Mouse (Mus musculus) kidney, adult 2 months (tissue): Measurements from ENCODE around the gene Cnot2.

ENCODE experiments used
- CTCF ChIP-seq: fragments of 200-500 bp; conservative IDR thresholded peaks from 2 replicates; pipeline ENCODE4 v1.5.1; 2011; ENCODE audit warnings: low read depth, mild to moderate bottlenecking, control low read depth, low read length, moderate library complexity, mixed read lengths; ENCODE audit not compliant: insufficient read depth, insufficient read length
- POLR2A ChIP-seq: fragments of 200-500 bp; IDR thresholded peaks from one replicate; pipeline ENCODE4 v1.6.1; 2011; ENCODE audit warnings: low read depth, low read length, control low read depth

DNA sequence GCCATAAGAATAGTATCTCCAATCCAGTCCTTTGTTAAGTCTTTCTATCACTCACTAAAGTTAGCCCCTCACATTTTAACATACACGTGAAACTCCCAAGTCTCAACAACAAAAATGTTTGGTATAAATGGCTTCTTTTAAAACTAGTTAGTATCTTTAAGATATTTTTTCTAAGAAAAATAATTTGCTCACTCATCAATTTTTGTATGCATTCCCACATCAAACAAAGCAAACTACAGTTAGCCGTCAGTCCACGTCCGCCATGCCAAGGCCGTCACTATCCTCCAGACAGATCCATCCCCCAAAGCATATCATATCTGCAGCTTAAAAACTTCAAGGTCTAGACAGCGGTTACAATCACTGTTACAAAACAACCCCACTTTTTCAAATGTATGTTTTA, 65.7 kb downstream of the Cnot2 start:
- no peak for TF ChIP-seq CTCF
- TF ChIP-seq POLR2A = no peak
